Mouse (Mus musculus): ENCODE measurements at regions not wholly inside any gene's neighbourhood (a gene's known extent, or its start where the extent isn't known, plus 50 kb on each side); places are given as distances from the start of the nearest gene placed in this dataset.

DNA sequence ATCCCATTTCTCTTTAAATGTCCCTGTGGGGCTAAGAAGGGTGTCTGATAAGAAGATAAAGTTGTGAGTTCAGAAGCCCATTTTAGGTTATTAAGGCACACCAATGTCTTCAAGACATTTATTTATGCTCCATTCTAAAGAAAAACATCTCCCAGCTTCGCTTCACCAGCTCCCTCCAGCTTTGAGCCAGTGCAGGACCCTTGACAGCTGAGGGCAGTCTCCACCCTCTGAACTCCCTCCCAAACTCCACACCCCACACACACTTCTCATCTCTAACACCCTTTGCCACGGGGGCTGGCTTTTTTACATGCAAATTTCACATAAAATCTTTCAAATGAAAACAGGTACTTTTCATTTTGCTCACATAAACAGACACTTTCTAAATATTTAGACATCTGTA, 527.3 kb downstream of the Insc start:
- intact Hi-C loops (cut with DNase I) = no loop called here

DNA sequence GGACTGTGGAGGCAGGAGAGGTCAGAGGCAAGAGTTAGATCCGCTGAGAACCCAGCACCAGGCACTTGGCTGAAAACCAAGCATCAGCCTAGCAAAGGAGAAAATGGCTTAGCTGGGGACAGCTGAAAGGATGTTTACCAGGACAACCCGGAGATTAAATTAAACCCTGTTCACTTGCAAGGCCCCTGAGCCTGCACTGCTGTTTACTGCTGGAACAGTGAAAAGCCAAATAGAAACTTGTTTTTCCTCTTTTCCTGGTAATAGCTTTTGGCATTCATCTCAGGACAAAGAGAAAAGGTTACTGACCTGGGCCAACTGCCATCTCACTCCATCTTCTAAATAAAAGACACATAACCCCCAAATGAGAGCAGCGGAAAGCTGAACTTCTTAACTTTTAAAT, 531.3 kb downstream of the Insc start:
- intact Hi-C loops (cut with DNase I) = no loop called here

DNA sequence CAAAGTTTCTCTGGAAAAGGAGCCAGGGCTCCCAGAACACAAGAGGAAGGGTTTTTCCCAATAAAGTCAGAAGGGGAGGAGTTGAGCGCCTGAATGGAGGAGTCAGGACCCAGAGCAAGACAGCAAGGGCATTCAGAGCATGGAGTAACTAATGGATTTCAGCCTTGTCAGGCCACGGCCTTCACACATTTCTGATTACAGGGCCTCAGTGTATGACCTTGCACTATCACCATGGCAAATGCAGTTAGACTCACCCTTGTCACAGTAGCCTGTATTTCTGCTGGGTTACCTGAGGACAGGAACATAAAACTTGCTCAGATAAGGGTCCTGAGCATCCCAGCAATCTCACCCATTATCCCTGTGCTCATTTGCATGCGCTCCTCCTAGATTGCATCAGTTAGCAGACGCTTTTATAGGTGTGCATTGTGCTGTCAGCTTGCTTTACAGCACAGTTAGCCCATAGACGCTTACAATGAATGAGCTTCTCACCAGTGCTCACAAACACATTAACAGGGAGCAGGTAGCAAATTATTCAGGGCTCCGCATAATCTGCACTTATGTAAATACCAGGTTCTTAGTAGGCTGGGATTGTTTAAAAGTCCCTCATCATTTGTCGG, 547.4 kb downstream of the Insc start:
- intact Hi-C loops (cut with DNase I) = no loop called here

DNA sequence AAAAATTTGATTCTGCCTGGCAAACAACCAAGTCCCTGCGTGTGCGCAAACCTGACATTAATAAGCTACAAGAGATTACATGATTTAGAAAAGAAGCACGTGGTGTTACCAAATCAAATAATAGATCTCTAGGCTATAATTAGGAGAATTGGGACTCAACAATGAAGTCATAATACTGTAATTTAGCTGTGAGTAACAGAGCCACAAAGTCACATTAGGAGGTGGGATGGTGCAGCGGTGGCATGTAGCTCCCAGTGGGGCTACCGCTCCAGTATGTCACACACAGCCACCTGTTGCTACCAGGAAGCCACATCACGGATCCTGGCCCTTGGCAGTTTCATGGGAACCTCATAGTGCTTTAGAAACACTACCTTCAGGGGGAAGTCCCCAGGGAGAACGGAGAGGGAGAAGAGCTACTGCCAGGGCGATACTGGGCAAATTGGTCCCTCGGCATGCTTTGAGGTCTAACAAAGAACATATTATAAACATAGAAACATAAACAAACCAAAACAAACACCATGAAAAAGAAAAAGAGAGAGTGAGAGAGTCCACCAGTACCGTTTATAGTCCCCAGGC, 551.2 kb downstream of the Insc start:
- intact Hi-C loops (cut with DNase I) = no loop called here

DNA sequence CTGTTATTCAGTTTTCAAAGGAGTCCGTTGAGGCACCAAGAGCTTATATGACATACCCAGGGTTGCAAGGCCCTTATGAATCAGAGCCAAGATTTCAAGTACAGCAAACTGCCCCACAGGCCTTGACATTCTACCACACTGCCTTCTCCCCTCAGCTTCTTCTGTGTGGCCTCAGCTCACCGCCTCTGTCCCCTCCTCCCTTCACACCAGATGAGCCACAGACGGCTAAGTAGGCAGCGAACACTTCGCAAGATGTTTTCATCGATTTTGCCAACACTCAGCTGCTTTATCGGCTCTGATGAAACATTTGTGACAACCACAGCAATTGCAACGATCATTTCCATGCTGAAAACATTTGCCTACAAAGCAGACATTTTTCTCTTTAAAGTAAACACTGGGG, 556.7 kb downstream of the Insc start:
- intact Hi-C loops (cut with DNase I) = no loop called here

DNA sequence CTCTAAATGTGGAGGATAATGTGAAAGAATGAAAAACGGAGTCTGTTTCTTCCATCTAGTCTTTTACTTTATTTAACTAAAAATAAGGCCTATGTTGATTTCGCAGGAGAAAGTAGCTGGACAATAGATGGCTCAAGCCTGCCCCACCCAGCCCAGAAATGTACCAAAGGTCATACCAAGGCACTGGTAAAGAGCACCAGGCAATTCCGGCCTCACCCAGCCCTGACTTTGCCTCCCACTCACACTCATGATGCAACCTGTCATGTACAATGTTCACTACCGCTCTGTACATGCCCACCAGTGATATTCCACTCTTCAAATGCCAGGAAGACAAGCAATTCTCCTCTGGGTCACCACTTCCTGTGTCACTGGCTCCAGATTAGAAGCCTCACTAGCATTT, 564.9 kb downstream of the Insc start:
- intact Hi-C loops (cut with DNase I) = no loop called here

DNA sequence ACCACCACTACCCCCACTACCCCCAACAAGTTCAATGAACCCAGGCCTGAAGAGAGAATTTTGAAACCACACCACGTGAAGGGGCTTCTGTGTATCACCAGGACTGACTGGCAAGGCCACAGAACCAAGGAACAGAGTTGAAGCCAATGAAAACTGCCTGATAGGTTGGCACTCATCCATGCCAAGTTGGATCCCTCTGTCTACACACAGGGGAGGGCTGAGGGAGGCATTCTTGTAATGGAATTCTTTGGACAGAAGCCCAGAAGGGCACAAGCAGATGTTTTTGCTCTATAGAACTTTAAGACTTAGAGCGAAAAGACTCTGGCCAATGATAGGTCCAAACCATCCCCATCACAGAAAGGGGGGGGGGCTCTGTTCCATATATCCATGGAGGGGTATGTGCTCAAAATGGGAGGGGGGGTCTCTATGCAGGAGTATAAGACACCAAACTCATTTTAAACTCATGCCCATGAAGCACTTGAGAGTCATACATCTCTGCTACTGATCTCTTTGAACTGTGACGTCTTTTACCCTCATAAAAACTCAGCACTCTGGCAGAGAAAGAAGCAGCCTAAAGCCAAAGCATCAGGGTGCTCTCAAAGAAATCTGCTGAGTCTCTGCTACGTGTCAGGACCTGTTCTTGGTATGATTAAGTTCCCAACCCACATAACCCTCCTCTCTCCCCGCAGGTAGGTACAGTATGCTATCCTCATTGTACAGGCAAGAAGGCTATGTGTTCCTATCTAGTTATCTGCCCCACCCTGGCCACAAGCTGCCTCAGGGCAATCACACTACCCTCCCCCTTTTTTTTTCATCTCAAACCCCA, 567.1 kb downstream of the Insc start:
- intact Hi-C loops (cut with DNase I) = no loop called here

DNA sequence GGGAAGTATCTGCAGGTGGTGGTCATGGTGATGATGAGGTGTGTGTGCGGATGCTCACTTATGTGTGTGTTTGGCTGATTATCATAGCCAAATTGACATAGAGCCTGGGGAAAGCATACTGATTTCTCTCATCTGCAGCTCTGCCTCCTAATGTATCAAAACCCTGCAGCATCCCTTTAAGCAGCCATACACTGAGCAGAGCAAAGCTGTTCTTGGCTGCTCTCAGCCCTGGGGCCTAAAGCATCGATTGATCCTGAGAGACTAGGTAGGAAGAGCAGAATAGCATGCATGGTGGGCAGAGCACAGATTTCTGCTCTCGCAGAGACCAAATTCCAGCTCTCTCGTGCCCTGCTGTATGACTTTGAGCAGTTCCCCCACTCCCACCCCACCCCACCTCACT, 576.0 kb downstream of the Insc start:
- intact Hi-C loops (cut with DNase I) = no loop called here

DNA sequence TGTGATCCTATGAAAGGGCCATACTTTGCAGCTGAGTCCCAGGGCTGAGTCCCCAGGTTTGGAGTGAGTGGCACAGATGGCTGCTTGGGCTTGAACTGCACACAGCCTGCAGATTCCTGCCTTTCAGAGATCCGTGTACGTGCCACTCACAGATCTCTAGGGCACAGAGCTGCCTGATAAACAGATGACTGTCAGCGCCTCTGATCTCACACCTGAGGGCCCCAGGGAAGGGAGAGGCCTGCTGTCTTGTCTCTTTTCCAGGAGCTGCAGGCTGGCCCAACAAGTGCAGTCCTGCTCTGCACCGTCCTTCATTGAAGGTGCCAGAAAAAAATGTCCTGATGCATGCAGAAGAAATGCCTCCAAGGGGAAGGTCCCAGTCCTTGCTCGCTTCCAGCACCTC, 579.5 kb downstream of the Insc start:
- intact Hi-C loops (cut with DNase I) = no loop called here

DNA sequence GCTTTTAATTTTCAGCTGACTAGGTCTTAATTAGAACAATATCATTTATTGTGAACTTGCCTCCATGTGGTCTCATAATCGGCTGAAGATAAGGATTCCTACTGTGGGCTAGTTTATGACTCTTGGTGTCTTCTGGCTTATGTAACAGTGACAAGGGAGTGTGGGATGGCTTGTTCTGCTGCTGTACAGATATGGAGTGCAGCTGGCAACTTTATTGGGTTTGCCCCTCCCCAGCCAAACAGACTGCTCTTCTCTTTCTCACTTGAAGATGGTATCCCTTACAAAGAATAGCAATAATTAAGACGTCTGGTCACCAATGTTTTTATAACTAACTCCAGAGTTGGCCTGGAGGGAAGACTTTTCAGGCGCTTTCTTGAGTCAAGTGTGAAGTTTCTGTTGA, 584.8 kb downstream of the Insc start:
- intact Hi-C loops (cut with DNase I) = no loop called here

DNA sequence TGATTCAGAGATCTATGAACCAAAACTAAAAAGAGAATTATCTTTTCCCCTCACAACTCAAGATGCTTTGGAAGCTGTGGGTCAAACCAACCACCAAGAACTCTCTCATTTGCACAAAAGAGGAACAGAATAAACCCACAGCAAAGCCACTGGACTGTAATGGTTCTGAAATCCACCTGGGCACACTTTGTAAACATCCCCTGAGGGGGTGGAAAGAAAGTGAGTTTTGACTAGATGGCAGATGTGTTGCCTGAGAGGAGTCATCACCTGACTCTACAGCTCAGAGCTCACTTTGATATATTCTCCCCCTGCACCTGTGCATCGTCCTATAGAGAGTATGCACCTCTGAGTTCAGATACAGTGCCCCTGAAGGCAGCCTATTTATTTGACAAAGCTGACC, 588.2 kb downstream of the Insc start:
- intact Hi-C loops (cut with DNase I) = no loop called here

DNA sequence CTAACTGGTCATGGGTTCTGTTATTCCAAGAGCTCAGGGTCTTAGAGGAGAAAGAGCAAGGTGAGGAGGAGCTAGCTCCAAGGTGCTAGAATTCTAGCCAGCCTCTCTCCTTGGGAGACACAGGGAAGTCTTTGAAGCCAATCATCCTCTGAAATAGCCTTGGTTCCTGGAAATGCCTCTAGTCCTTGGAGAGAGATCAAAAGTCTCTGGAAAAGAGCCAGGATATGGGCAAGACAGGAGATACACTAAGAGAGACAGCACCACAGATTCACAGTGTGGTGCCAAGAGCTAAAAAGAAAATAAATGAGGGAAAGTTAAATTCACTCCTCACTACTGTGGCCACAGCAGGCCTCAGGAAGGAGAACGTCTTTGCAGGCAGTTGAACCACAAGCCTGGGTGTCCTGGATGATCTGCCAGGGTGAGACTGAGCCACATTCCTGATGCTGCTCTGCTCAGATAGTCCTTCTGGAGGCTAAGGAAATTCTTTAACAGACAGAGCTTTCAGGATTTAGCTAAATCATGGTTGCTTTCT, 589.6 kb downstream of the Insc start:
- intact Hi-C loops (cut with DNase I) = no loop called here

DNA sequence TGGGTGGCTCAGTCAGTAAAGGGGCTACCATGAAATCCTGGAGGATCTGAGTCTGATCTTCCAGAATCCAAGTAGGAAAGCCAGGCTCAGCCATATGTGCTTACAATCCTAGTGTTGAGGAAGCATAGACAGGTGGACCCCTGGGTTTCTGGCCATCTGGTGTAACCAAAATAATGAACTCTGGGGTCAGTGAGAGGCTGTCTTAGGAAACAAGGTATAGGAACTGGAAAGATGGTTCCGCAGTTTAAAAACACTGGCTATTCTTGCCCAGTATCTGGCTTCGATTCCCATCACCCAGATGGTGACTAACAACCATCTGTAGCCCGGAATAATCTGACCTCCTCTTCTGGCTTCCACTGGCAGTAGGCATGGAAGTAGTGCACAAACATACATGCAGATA, 591.6 kb downstream of the Insc start:
- intact Hi-C loops (cut with DNase I) = no loop called here

DNA sequence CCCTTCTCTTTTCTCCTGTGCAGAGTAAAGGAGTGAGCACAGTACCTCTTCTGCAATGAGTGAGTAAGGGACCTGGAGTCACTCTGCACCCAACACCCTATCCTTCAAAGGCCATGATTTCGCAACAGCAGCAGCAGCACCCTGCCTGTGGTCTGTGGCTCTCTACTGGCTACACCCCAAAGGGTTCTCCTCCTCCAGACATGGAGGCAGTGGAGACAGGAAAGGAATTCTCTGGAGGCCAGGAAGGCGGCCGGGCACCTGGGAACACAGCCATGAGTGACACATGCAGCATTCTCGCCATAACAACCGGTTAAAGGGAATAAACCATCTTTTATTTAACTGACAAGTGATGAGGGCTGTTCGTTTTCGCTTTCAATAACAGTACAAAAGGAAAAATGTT, 596.7 kb downstream of the Insc start:
- intact Hi-C loops (cut with DNase I) = no loop called here

DNA sequence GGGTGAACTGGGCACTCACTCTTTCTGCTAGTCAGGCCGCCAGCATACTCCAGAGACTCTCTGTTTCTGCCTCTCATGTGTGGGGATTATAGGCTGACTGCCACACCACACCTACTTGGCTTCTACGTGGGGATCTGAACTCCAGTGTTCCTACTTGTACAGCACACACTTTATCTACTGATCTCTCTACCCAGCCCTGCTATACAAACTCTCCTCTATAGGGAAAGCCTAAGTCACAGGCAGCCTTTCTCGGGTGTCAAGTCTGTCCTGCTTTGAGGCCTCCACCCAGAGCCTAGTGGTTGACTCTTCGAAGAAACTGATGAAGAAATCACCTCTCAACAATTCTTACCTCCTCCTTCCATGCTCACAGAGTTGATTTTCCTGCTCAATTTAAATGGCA, 597.5 kb downstream of the Insc start:
- intact Hi-C loops (cut with DNase I) = no loop called here

DNA sequence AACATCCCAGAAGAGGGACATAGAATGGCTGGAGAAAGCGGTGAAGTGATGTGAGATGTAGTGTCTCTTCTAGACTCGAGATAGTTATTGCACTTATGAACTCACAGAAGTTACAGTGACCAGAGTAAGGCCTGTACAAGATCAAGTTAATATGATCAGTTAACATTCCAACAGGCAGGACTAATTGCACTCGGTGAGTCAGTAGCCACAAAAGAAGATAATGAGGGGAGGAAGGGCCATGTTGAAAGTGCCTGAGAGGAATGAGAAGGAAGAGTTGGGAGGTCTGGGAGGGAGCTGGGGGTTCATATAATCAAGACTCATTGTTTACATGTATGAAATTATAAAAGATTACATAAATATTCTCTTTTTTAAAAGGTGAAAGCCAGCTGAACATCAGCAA, 602.3 kb downstream of the Insc start:
- intact Hi-C loops (cut with DNase I) = no loop called here

DNA sequence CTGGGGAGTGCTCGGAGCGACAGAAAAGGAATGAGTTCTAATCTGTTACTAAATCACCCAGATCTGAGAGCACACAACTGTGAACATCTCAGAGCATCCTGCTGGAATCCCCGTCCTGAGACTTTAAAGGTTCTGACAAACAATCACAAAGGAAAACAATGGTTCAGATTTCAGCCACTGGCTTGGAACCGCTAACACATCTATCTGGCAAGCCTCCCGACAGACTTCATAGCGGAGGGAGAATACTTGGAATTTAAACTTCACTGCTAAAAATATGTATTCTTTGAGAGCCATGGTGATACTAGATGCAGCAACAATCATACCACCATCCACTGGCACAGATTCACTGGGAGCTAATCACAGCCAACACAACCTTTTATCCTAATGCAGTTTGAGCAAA, 615.2 kb downstream of the Insc start:
- intact Hi-C loops (cut with DNase I) = no loop called here

DNA sequence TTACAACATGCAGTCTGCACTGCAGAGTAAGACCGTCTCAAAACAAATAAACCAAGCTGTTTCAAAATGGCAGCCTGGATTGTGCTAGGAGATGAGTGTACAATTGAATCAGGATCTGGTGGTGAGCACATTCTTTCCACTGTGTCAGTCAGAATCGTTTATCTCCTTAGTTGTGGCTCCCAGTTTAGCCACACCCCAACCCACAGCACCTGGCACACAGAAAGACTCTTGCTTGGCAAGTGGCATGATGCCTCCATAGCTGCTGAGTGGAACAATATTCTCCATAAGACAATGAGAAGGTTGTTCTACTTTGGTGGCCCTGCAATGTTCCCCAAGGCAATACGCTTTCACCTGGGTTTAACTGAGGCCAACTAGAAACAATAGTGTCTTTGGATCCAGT, 616.6 kb downstream of the Insc start:
- intact Hi-C loops (cut with DNase I) = no loop called here

DNA sequence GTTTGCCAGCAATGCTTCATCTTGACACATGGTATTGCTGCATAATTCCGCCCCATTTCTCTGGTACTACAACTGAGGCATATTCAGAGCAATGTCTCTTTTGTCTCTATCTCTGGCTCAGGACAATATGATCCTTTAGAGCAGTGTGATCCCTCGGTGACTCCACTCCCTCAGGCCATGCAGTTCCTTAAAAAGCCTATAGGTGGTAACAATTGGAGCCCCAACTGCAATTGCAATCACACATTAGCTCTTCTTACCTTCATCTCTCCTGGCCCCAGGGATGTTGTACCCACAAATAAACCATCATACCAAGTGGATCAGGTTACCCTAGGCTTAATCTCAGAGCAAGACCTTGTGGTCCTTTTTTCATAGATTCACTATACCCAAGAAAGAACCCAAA, 618.6 kb downstream of the Insc start:
- intact Hi-C loops (cut with DNase I) = no loop called here

DNA sequence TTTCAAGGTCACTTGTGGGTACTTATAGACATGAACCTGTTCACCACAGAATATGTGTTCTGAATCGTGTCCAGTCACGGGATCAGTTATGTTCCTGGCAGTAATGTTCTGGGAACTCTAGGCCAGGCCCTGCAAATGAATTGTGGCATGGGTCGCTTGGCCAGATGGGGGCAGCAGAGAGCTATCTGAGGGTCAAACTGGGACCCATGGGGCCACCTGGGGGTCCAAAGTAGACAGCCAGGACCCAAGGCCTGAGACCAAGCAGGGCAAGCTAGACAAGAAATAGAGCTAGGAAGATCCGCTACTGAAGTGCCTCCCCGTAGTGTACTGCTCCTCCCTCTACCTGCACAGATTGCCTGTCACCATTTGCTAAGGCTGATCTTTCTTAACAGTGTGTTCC, 623.4 kb downstream of the Insc start:
- intact Hi-C loops (cut with DNase I) = loop anchor here (5.0 kb wide), 2 partner anchors 145 to 665 kb away; no protein-coding TSS in a partner anchor

DNA sequence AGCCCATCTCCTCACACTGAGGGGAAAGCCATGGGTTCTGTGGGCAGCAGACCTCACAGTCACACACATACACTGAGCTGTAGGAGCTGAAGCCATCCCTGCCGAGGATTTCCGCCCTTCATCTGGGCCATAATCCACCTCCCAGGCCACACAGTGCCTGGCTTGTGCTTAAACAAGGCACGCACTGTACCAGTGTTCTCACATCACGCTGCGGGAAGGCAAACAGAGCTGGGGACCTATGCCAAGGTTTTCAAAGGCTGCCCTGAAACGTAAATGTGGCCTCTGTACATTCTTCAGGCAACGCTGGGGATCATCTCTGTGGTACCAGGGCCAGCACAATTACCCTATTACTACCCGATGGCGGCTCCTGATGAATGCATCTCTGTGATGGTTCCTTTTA, 627.6 kb downstream of the Insc start:
- intact Hi-C loops (cut with DNase I) = no loop called here

DNA sequence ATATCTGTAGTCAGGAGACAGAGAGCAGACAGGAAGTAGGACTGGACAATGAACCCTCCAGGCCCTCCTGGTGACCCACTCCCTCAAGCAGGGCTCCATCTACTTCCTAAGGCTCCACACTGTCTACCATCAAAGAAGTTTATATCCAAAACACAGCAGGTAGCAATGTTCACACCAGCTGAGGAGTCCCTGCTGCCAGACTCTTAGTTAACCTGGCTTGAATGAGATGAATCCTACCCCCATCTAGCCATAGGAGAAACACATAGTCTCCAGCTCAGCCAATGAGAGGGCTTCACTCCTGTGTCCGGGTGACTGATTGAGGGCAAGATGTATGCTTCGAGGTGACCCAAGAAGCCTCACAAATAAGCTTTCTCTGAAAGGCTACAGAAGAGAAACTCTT, 629.4 kb downstream of the Insc start:
- intact Hi-C loops (cut with DNase I) = no loop called here

Data from adrenal gland (tissue).